Mouse (Mus musculus) heart, embryonic 12.5 days (tissue): ENCODE data around the gene Acbd4. TPM values are rescaled to one million over a fixed set of nuclear protein-coding genes. Genes with fewer than 3 reads are reported as not detected.
A peak's percentile ranks its signal among the peaks of the same experiment; 100 is the strongest.

ENCODE experiments used
- ATAC-seq: fragments of 200-750 bp; cut with Nextera tagmentation; 2 replicates; pipeline ENCODE4 v1.8.0; 2017; ENCODE audit warnings: moderate TSS enrichment, moderate library complexity; ENCODE audit not compliant: insufficient number of reproducible peaks, low FRiP score
- H3K27ac ChIP-seq: fragments of 300-500 bp; sonication (generic); 2 replicates; pipeline ENCODE4 v1.5.1; 2016; ENCODE audit warnings: mild to moderate bottlenecking, moderate library complexity; ENCODE audit not compliant: poor library complexity, severe bottlenecking
- H3K27me3 ChIP-seq: fragments of 300-500 bp; sonication (generic); replicated peaks from 2 replicates; pipeline ENCODE4 v1.6.1; 2016; ENCODE audit warnings: mild to moderate bottlenecking, moderate library complexity
- H3K36me3 ChIP-seq: fragments of 300-500 bp; sonication (generic); 2 replicates; pipeline ENCODE4 v1.6.1; 2016; ENCODE audit warnings: mild to moderate bottlenecking, moderate library complexity
- H3K4me1 ChIP-seq: fragments of 300-500 bp; sonication (generic); replicated peaks from 2 replicates; pipeline ENCODE4 v1.6.1; 2016; ENCODE audit warnings: mild to moderate bottlenecking
- H3K4me2 ChIP-seq: fragments of 300-500 bp; sonication (generic); 2 replicates; pipeline ENCODE4 v1.6.1; 2016; ENCODE audit warnings: mild to moderate bottlenecking, moderate library complexity
- H3K4me3 ChIP-seq: fragments of 300-500 bp; sonication (generic); 2 replicates; pipeline ENCODE4 v1.5.1; 2016; ENCODE audit warnings: mild to moderate bottlenecking
- H3K9ac ChIP-seq: fragments of 300-500 bp; sonication (generic); 2 replicates; pipeline ENCODE4 v1.6.1; 2016; ENCODE audit warnings: mild to moderate bottlenecking, moderate library complexity
- H3K9me3 ChIP-seq: fragments of 300-500 bp; sonication (generic); replicated peaks from 2 replicates; pipeline ENCODE4 v1.6.1; 2016; ENCODE audit warnings: mild to moderate bottlenecking, moderate library complexity
- WGBS: fragments of 180-500 bp; shearing (Covaris S2); methylation state at CpG from one replicate; pipeline ENCODE4 v1.1.7; 2016; 5-methylcytosine and 5-hydroxymethylcytosine counted together
- polyA plus RNA-seq: library from polyadenylated mRNA; unstranded; fragments of >200 nt; fragmentation: Nextera tagmentation; extraction: Ambion mirVana; gene quantifications from 2 replicates; pipeline ENCODE4 v1.2.1, GENCODE M21; 2016

The Acbd4 gene
- polyA plus RNA-seq, 1 experiment from 2014 or later: 13.5 TPM

GRCm38 (mm10) chr11:103068884-103069283 is 32.6 kb upstream of the Acbd4 start:
- H3K27ac ChIP-seq: no peak overlapping the region
- H3K9me3 ChIP-seq: no peaks in the 10 kb centered on the region
- no peak overlapping the region for H3K4me3 ChIP-seq
- no peak overlapping the region for H3K4me2 ChIP-seq
- peaks cover 23% of the 10 kb centered on the region for H3K4me1 ChIP-seq
- peaks cover 83% of the 10 kb centered on the region for H3K36me3 ChIP-seq
- no peak for ATAC-seq
- 93% methylated on average over 11 of the region's 11 CpGs for WGBS
- H3K9ac ChIP-seq: no peak overlapping the region
- H3K27me3 ChIP-seq: no peaks in the 10 kb centered on the region

GRCm38 (mm10) chr11:103069731-103070130 is 31.8 kb upstream of the Acbd4 start:
- Histone ChIP-seq H3K27ac (no peak overlapping the region), H3K9me3 (no peaks in the 10 kb centered on the region), H3K4me2 (no peak overlapping the region), H3K4me3 (no peak overlapping the region), H3K27me3 (no peaks in the 10 kb centered on the region), H3K36me3 (peaks cover 74% of the 10 kb centered on the region), H3K4me1 (peaks cover 31% of the 10 kb centered on the region), H3K9ac (no peak overlapping the region)
- ATAC-seq: no peak
- 92% methylated on average over 2 of the region's 2 CpGs for WGBS

GRCm38 (mm10) chr11:103070322-103070880 is 31.1 kb upstream of the Acbd4 start:
- H3K4me1 ChIP-seq: peaks cover 38% of the 10 kb centered on the region
- no peak overlapping the region for H3K27ac ChIP-seq
- ATAC-seq: no peak
- H3K9me3 ChIP-seq: no peaks in the 10 kb centered on the region
- no peak overlapping the region for H3K4me3 ChIP-seq
- H3K36me3 ChIP-seq: peaks cover 69% of the 10 kb centered on the region
- no peak overlapping the region for H3K4me2 ChIP-seq
- no peaks in the 10 kb centered on the region for H3K27me3 ChIP-seq
- no peak overlapping the region for H3K9ac ChIP-seq
- WGBS: 86% methylated on average over 10 of the region's 10 CpGs

- Histone ChIP-seq H3K9me3 (no peaks in the 10 kb centered on the region), H3K27ac (no peak overlapping the region), H3K9ac (0 out of 2 replicates have a peak overlapping the region, but pooled peaks have one; percentile 23), H3K4me3 (no peak overlapping the region), H3K4me1 (peaks cover 26% of the 10 kb centered on the region), H3K27me3 (no peaks in the 10 kb centered on the region; the same call in 1 of the 2 replicates), H3K4me2 (no peak overlapping the region), H3K36me3 (peaks cover 57% of the 10 kb centered on the region)
- WGBS: 78% methylated on average over 7 of the region's 7 CpGs
- ATAC-seq: no peak
Observed at GRCm38 (mm10) chr11:103073671-103074070, 27.8 kb upstream of the Acbd4 start.

GRCm38 (mm10) chr11:103074121-103074650 is 27.3 kb upstream of the Acbd4 start:
- Histone ChIP-seq H3K9me3 (no peaks in the 10 kb centered on the region), H3K9ac (peak overlapping the region; percentile 23), H3K4me3 (no peak overlapping the region), H3K4me1 (peaks cover 26% of the 10 kb centered on the region), H3K27me3 (peaks cover 1% of the 10 kb centered on the region; the same call in 1 of the 2 replicates), H3K4me2 (0 out of 2 replicates have a peak overlapping the region, but pooled peaks have one; percentile 15), H3K36me3 (peaks cover 57% of the 10 kb centered on the region), H3K27ac (no peak overlapping the region)
- 53% methylated on average over 10 of the region's 10 CpGs for WGBS
- no peak; the same call in 1 of the 2 replicates for ATAC-seq

GRCm38 (mm10) chr11:103074796-103075323 is 26.6 kb upstream of the Acbd4 start:
- peaks cover 8% of the 10 kb centered on the region for H3K27me3 ChIP-seq
- no peak overlapping the region for H3K4me3 ChIP-seq
- peaks cover 50% of the 10 kb centered on the region for H3K36me3 ChIP-seq
- no peaks in the 10 kb centered on the region for H3K9me3 ChIP-seq
- 15% methylated on average over 10 of the region's 10 CpGs for WGBS
- no peak overlapping the region for H3K27ac ChIP-seq
- H3K9ac ChIP-seq: peak overlapping the region; percentile 23
- peak overlapping the region; percentile 15; the same call in 1 of the 2 replicates for H3K4me2 ChIP-seq
- H3K4me1 ChIP-seq: peaks cover 26% of the 10 kb centered on the region
- no peak; the same call in 1 of the 2 replicates for ATAC-seq

- WGBS: 78% methylated on average over 7 of the region's 7 CpGs
- no peak overlapping the region for H3K4me3 ChIP-seq
- H3K36me3 ChIP-seq: peaks cover 39% of the 10 kb centered on the region
Observed at GRCm38 (mm10) chr11:103076010-103076409, 25.5 kb upstream of the Acbd4 start.

GRCm38 (mm10) chr11:103076581-103076980 is 24.9 kb upstream of the Acbd4 start:
- Histone ChIP-seq H3K4me1 (peaks cover 35% of the 10 kb centered on the region), H3K9me3 (no peaks in the 10 kb centered on the region), H3K4me3 (no peak overlapping the region), H3K4me2 (no peak overlapping the region), H3K36me3 (peaks cover 33% of the 10 kb centered on the region), H3K27ac (no peak overlapping the region), H3K9ac (no peak overlapping the region), H3K27me3 (peaks cover 16% of the 10 kb centered on the region)
- 75% methylated on average over 8 of the region's 8 CpGs for WGBS
- no peak for ATAC-seq

More at GRCm38 (mm10) chr11:103076010-103076409, 25.5 kb upstream of the Acbd4 start:
- Histone ChIP-seq H3K27ac (no peak overlapping the region), H3K9ac (no peak overlapping the region), H3K4me2 (no peak overlapping the region), H3K27me3 (peaks cover 14% of the 10 kb centered on the region), H3K9me3 (no peaks in the 10 kb centered on the region), H3K4me1 (peaks cover 35% of the 10 kb centered on the region)
- ATAC-seq: no peak

- no peak overlapping the region for H3K4me2 ChIP-seq
- H3K27ac ChIP-seq: no peak overlapping the region
- no peak for ATAC-seq
- 56% methylated on average over 11 of the region's 11 CpGs for WGBS
- H3K36me3 ChIP-seq: peaks cover 26% of the 10 kb centered on the region
- peaks cover 22% of the 10 kb centered on the region for H3K27me3 ChIP-seq
- H3K4me1 ChIP-seq: peaks cover 35% of the 10 kb centered on the region
- no peak overlapping the region for H3K4me3 ChIP-seq
- H3K9me3 ChIP-seq: no peaks in the 10 kb centered on the region
- no peak overlapping the region for H3K9ac ChIP-seq
Observed at GRCm38 (mm10) chr11:103078131-103078530, 23.4 kb upstream of the Acbd4 start.

GRCm38 (mm10) chr11:103080323-103081091 is 21.0 kb upstream of the Acbd4 start:
- Histone ChIP-seq H3K4me2 (peak overlapping the region; percentile 76), H3K36me3 (peaks cover 26% of the 10 kb centered on the region), H3K4me3 (peak overlapping the region; percentile 43), H3K4me1 (peaks cover 14% of the 10 kb centered on the region), H3K9me3 (no peaks in the 10 kb centered on the region), H3K27ac (no peak overlapping the region), H3K9ac (peak overlapping the region; percentile 53), H3K27me3 (peaks cover 22% of the 10 kb centered on the region)
- peak; percentile 41; the same call in 1 of the 2 replicates for ATAC-seq
- WGBS: 2% methylated on average over 42 of the region's 43 CpGs

GRCm38 (mm10) chr11:103081631-103082030 is 19.9 kb upstream of the Acbd4 start:
- Histone ChIP-seq H3K27ac (no peak overlapping the region), H3K36me3 (peaks cover 19% of the 10 kb centered on the region), H3K27me3 (peaks cover 22% of the 10 kb centered on the region), H3K4me2 (no peak overlapping the region), H3K9ac (no peak overlapping the region), H3K4me1 (peaks cover 9% of the 10 kb centered on the region), H3K9me3 (no peaks in the 10 kb centered on the region), H3K4me3 (no peak overlapping the region)
- WGBS: 61% methylated on average over 6 of the region's 6 CpGs
- ATAC-seq: no peak
